Mouse (Mus musculus): ENCODE results near the gene Hdac9.

DNA sequence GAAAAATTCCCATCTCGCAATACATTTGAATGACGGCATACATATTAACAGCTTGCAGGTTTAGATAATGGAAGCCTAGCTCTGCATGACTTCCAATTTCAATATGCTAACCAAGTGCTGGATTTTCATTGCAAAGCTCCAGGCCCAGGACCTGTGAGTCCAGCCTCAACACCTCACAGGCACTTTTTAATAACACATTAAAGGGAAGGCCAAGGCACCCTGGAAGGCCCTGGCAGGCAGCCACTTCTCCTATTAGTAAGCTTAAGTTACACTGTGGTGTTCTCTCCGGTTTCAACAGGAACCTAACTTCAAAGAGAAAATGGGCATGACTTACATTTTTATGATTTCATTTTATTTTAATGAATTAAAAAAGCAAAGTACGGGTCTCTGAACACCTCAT, 233.5 kb downstream of the Hdac9 start:
- TF ChIP-seq POLR2A (IDR thresholded peaks at IDR 0.05; ENCODE audit: control insufficient read depth in 1 of 2, insufficient read depth in 1 of 2, low read depth in 1 of 2, low read length in 2 of 2, poor library complexity in 1 of 2) = no peak
- no peak for TF ChIP-seq SMC3 (IDR thresholded peaks at IDR 0.05; ENCODE audit: low read depth, low read length)
- no peak for TF ChIP-seq CTCF (IDR thresholded peaks at IDR 0.05 in 2 of 3, conservative IDR thresholded peaks at IDR 0.05 in 1 of 3; ENCODE audit: control insufficient read depth in 1 of 3, insufficient read depth in 1 of 3, low read depth in 2 of 3, low read length in 3 of 3, poor library complexity in 1 of 3, severe bottlenecking in 1 of 3)
- no peak for TF ChIP-seq ELF1 (IDR thresholded peaks at IDR 0.05; ENCODE audit: low read depth, low read length)
- TF ChIP-seq USF1 (IDR thresholded peaks at IDR 0.05; ENCODE audit: low read depth, low read length) = no peak
- TF ChIP-seq MAX (IDR thresholded peaks at IDR 0.05; ENCODE audit: low read length) = no peak
- TF ChIP-seq GATA1 (IDR thresholded peaks at IDR 0.05; ENCODE audit: low read depth, low read length) = no peak
- no peak for TF ChIP-seq EP300 (IDR thresholded peaks at IDR 0.05; ENCODE audit: low read depth in 1 of 2, low read length in 2 of 2)
- no peak for TF ChIP-seq POLR2AphosphoS2 (IDR thresholded peaks at IDR 0.05; ENCODE audit: low read length)
- TF ChIP-seq KAT2A (conservative IDR thresholded peaks at IDR 0.05; ENCODE audit: low read depth, low read length) = no peak
- TF ChIP-seq JUND (IDR thresholded peaks at IDR 0.05; ENCODE audit: low read depth, low read length) = no peak
- TF ChIP-seq MYC (IDR thresholded peaks at IDR 0.05; ENCODE audit: low read depth, low read length) = no peak
- TF ChIP-seq RCOR1 (IDR thresholded peaks at IDR 0.05; ENCODE audit: low read depth, low read length) = no peak
- TF ChIP-seq HCFC1 (IDR thresholded peaks at IDR 0.05; ENCODE audit: low read depth, low read length) = no peak
